8 mouse cellular contexts compared by ENCODE assay signal in the genomic region with DNA sequence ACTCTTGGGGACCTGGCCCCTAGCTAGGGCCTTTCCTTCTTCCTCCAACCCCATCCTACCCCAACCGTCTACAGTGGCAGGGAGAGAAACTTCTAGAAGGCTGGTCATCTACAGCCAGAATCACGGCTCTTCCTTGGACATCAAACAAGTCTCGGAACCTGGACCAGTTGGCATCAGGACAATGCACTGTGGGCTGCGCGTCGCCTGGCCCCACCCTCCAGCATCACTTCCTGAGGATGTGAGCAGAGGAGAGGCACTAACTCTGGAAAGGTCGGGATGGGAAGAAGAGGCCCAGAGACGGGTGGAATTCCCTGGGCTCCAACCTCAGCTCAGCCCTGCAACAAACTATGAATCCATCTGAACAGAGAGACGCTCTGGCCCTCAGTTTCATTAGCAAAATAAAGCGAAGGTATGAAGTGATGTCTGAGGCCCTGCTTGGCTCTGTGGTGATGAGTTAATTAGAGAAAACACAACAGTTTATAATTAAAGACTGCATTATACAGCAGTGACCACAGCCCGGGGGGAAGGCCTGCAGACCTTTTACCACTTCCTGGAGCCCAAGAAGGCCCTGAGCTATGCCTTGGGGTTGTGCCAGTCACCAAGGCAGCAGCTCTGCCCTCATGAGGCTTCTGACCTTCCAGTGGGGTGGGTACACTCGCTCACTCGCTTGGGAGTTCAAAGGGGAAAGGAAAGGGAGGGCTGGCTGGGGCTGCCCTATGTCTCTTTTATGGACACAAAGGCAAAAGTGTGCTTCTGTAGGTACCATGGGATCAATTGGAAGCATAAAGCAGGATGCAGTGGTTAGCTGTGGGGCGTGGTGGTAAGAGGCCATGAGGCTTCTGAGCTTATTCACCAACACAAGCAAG. TPM values are rescaled to one million over a fixed set of nuclear protein-coding genes. Genes with fewer than 3 reads are reported as not detected.
DNase-seq lines count a peak whose midpoint lies in the region; ATAC-seq and TF ChIP-seq lines count a peak whose summit lies in the region.

No protein-coding gene starts in this region.

- TF ChIP-seq POLR2A in heart, adult 2 months (IDR thresholded peaks at IDR 0.05; ENCODE audit: insufficient read depth, low read depth, low read length): peak; percentile 66
- TF ChIP-seq POLR2A in small intestine, adult 2 months (IDR thresholded peaks at IDR 0.05; ENCODE audit: low read depth, low read length): no peak

- H3K27ac ChIP-seq in heart, adult 2 months: peak overlapping the region; percentile 84
- H3K27ac ChIP-seq in intestine, postnatal 0 days (ENCODE audit: low read depth, low read length): no peak overlapping the region; the same call in 1 of the 2 replicates
- H3K27ac ChIP-seq in lung, embryonic 14.5 days (ENCODE audit: low read depth): peak overlapping the region; percentile 95
- peak overlapping the region; percentile 76 for H3K27ac ChIP-seq in small intestine, adult 2 months (ENCODE audit: insufficient read depth, low read depth, low read length)

- H3K27me3 ChIP-seq in heart, adult 2 months (ENCODE audit: control insufficient read depth, insufficient read depth, low read length): no peaks in the 10 kb centered on the region
- no peaks in the 10 kb centered on the region for H3K27me3 ChIP-seq in intestine, postnatal 0 days (replicated peaks; ENCODE audit: control insufficient read depth, insufficient read depth, low read length)
- H3K27me3 ChIP-seq in lung, embryonic 14.5 days (ENCODE audit: insufficient read depth, low read length): no peaks in the 10 kb centered on the region
- no peaks in the 10 kb centered on the region for H3K27me3 ChIP-seq in small intestine, adult 2 months (ENCODE audit: control insufficient read depth, insufficient read depth, low read length)

- intact Hi-C loops in heart, adult 2 months (cut with DNase I): loop anchor here (2.0 kb wide), 1 partner anchor 19 kb away; no protein-coding TSS in a partner anchor

- 0 out of 2 replicates have a peak, but pooled peaks have one; percentile 12 for TF ChIP-seq EP300 in heart, adult 2 months (IDR thresholded peaks at IDR 0.05; ENCODE audit: insufficient read depth, low read depth, low read length)

- peaks cover 33% of the 10 kb centered on the region for H3K4me1 ChIP-seq in heart, adult 2 months (ENCODE audit: control insufficient read depth, insufficient read depth, low read length)
- peaks cover 13% of the 10 kb centered on the region for H3K4me1 ChIP-seq in intestine, postnatal 0 days (replicated peaks; ENCODE audit: control insufficient read depth, insufficient read depth, low read length)
- peaks cover 50% of the 10 kb centered on the region for H3K4me1 ChIP-seq in lung, embryonic 14.5 days (ENCODE audit: insufficient read depth)
- peaks cover 46% of the 10 kb centered on the region for H3K4me1 ChIP-seq in small intestine, adult 2 months (ENCODE audit: control insufficient read depth, insufficient read depth, insufficient read length, low read length)

- H3K36me3 ChIP-seq in heart, adult 2 months (ENCODE audit: control insufficient read depth, insufficient read depth, low read length): peaks cover 10% of the 10 kb centered on the region
- no peaks in the 10 kb centered on the region for H3K36me3 ChIP-seq in intestine, postnatal 0 days (ENCODE audit: control insufficient read depth, insufficient read depth)
- H3K36me3 ChIP-seq in lung, embryonic 14.5 days (ENCODE audit: insufficient read depth): peaks cover 12% of the 10 kb centered on the region
- H3K36me3 ChIP-seq in small intestine, adult 2 months (ENCODE audit: control insufficient read depth, insufficient read depth, low read length): no peaks in the 10 kb centered on the region

- WGBS in heart, adult 2 months: 25% methylated on average over 14 of the region's 14 CpGs
- 58% methylated on average over 14 of the region's 14 CpGs for WGBS in intestine, postnatal 0 days
- WGBS in lung, embryonic 14.5 days: 33% methylated on average over 14 of the region's 14 CpGs
- WGBS in small intestine, adult 2 months: 38% methylated on average over 14 of the region's 14 CpGs

- no peaks in the 10 kb centered on the region for H3K9me3 ChIP-seq in intestine, postnatal 0 days (ENCODE audit: control insufficient read depth)
- H3K9me3 ChIP-seq in lung, embryonic 14.5 days (ENCODE audit: low read depth, low read length): no peaks in the 10 kb centered on the region

- peak overlapping the region; percentile 65 for H3K4me2 ChIP-seq in intestine, postnatal 0 days (replicated peaks; ENCODE audit: low read depth)
- peak overlapping the region; percentile 91 for H3K4me2 ChIP-seq in lung, embryonic 14.5 days

- peaks cover 9% of the 10 kb centered on the region; the same call in 1 of the 2 replicates for H3K79me2 ChIP-seq in heart, adult 2 months (replicated peaks; ENCODE audit: control insufficient read depth, insufficient read depth, low read length)

- TF ChIP-seq CTCF in heart, adult 2 months (IDR thresholded peaks at IDR 0.05): no peak
- no peak for TF ChIP-seq CTCF in intestine, postnatal 0 days (IDR thresholded peaks at IDR 0.05; ENCODE audit: low read depth)
- no peak for TF ChIP-seq CTCF in lung, embryonic 14.5 days (IDR thresholded peaks at IDR 0.05; ENCODE audit: low read depth)
- TF ChIP-seq CTCF in small intestine, adult 2 months (IDR thresholded peaks at IDR 0.05; ENCODE audit: extremely low read depth, insufficient read length, insufficient replicate concordance, low read depth, low read length): no peak

- peak; percentile 55 to 70 for DNase-seq in adrenal gland, adult (ENCODE audit: inconsistent age in 2 of 2, low spot score in 1 of 2)
- no peak for DNase-seq in adrenal gland, adult 8-10 months
- peak; percentile 71 to 72 for DNase-seq in heart, adult 2 months
- no peak for DNase-seq in lung, embryonic 14.5 days
- DNase-seq in thymus, adult 18-20 months: no peak
- DNase-seq in urinary bladder, postnatal 4 days (ENCODE audit: low spot score in 2 of 2): no peak

- H3K4me3 ChIP-seq in heart, adult 2 months: peak overlapping the region; percentile 68
- no peak overlapping the region for H3K4me3 ChIP-seq in intestine, postnatal 0 days (ENCODE audit: low read depth, low read length)
- H3K4me3 ChIP-seq in lung, embryonic 14.5 days (ENCODE audit: low read depth, low read length): peak overlapping the region; percentile 50
- H3K4me3 ChIP-seq in small intestine, adult 2 months (ENCODE audit: low read depth, low read length): peak overlapping the region; percentile 12; the same call in 1 of the 2 replicates

- no peak for ATAC-seq in intestine, postnatal 0 days
- no peak for ATAC-seq in lung, embryonic 14.5 days (ENCODE audit: insufficient read depth)

- H3K9ac ChIP-seq in heart, adult 2 months (ENCODE audit: low read depth, low read length): no peak overlapping the region
- no peak overlapping the region for H3K9ac ChIP-seq in intestine, postnatal 0 days (ENCODE audit: low read depth, low read length)
- peak overlapping the region; percentile 78 for H3K9ac ChIP-seq in lung, embryonic 14.5 days

RNA-seq across cellular contexts. Expression of gene Vgll4, which starts 51.8 kb away (rescaled TPM):
- 10 to 100 TPM; 43.0 to 49.5 (median 45.6) TPM for total RNA-seq in adrenal gland, adult 8-10 months (2022)
- total RNA-seq in heart, adult 2 months (2021): 10 to 100 TPM; 23.5 to 24.7 TPM
- 22.3 and 24.2 TPM in 2 replicates for polyA plus RNA-seq in heart, adult 2 months (2012; rRNA removed)
- 31.1 and 33.0 TPM in 2 replicates for polyA plus RNA-seq in intestine, postnatal 0 days (2015; fragmentation: Nextera tagmentation; extraction: Ambion mirVana)
- 101 and 111 TPM in 2 replicates for polyA plus RNA-seq in lung, embryonic 14.5 days (2014; fragmentation: Nextera tagmentation; extraction: Ambion mirVana)
- 35.8 and 48.1 TPM in 2 replicates for polyA plus RNA-seq in small intestine, adult 2 months (2012; rRNA removed)

Comparison
In these comparisons a context has a peak if more than half of its experiments do, and no peak if none do; other contexts are left out.
1. DNase-seq: peak in adrenal gland, adult (2 of 2) and heart, adult 2 months (2 of 2); none in adrenal gland, adult 8-10 months (single experiment), lung, embryonic 14.5 days (single experiment), thymus, adult 18-20 months (0 of 2) and urinary bladder, postnatal 4 days (0 of 2).